Mouse (Mus musculus) liver, postnatal 0 days (tissue): Measurements from ENCODE around the gene Oprm1.

Experiments
- CTCF ChIP-seq: sonication (generic); IDR thresholded peaks from 2 replicates; pipeline ENCODE4 v1.5.1; 2016; ENCODE audit warnings: antibody characterized with exemption, low read depth
- EP300 ChIP-seq: IDR thresholded peaks from 2 replicates; pipeline ENCODE4 v1.6.1; 2016; ENCODE audit warnings: antibody characterized with exemption, low read depth, mild to moderate bottlenecking

GRCm38 (mm10) chr10:6916545-6917257 is 158.4 kb downstream of the Oprm1 start:
- TF ChIP-seq CTCF (no peak), EP300 (no peak)
